Mouse (Mus musculus): ENCODE data around the gene Uspl1. TPM values are rescaled to one million over a fixed set of nuclear protein-coding genes. Genes with fewer than 3 reads are reported as not detected.

Gene Uspl1
- polyA plus RNA-seq, 1 experiment from 2014 or later = 41.1 TPM

DNA sequence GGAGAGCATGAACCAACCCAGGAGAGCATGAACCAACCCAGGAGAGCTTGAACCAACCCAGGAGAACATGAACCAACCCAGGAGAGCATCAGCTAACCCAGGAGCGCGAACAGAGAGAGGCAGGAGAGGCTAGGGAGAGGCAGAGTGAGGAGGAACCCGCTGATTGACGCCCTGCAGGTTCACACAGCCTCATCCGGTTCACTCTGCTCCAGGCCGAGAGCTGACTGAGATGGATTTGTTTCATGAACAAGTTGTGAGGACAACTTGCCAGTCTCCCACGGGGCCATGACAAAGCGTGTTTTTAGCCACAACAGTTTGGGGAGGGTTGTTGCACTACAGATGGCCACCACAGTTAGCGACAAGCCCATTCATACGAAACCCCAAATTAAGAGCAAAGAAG lies 11.9 kb upstream of the Uspl1 start:
- Histone ChIP-seq H3K36me3 (no peaks in the 10 kb centered on the region), H3K4me1 (no peaks in the 10 kb centered on the region), H3K4me3 (no peak overlapping the region), H3K4me2 (no peak overlapping the region), H3K9ac (no peak overlapping the region), H3K27ac (no peak overlapping the region), H3K9me3 (no peaks in the 10 kb centered on the region), H3K27me3 (no peaks in the 10 kb centered on the region)
- ATAC-seq (ENCODE audit: insufficient number of reproducible peaks, low FRiP score, low TSS enrichment, low read depth) = no peak
- WGBS = 71% methylated on average over 10 of the region's 10 CpGs

- H3K27me3 ChIP-seq = no peaks in the 10 kb centered on the region
- no peaks in the 10 kb centered on the region for H3K4me1 ChIP-seq
- no peak overlapping the region for H3K9ac ChIP-seq
- no peak for ATAC-seq (ENCODE audit: insufficient number of reproducible peaks, low FRiP score, low TSS enrichment, low read depth)
- H3K36me3 ChIP-seq = no peaks in the 10 kb centered on the region
- WGBS = 82% methylated on average over 7 of the region's 7 CpGs
- H3K27ac ChIP-seq = no peak overlapping the region
- H3K4me3 ChIP-seq = no peak overlapping the region
- no peaks in the 10 kb centered on the region for H3K9me3 ChIP-seq
- H3K4me2 ChIP-seq = no peak overlapping the region
Observed at GRCm38 (mm10) chr5:149174527-149174926, 9.6 kb upstream of the Uspl1 start.

GRCm38 (mm10) chr5:149175736-149176135 lies 8.4 kb upstream of the Uspl1 start:
- no peak overlapping the region for H3K4me3 ChIP-seq
- H3K27ac ChIP-seq = no peak overlapping the region
- no peak overlapping the region for H3K4me2 ChIP-seq
- WGBS = 89% methylated on average over 6 of the region's 6 CpGs
- ATAC-seq (ENCODE audit: insufficient number of reproducible peaks, low FRiP score, low TSS enrichment, low read depth) = no peak
- no peaks in the 10 kb centered on the region for H3K36me3 ChIP-seq
- no peaks in the 10 kb centered on the region for H3K4me1 ChIP-seq
- no peaks in the 10 kb centered on the region for H3K27me3 ChIP-seq
- H3K9me3 ChIP-seq = no peaks in the 10 kb centered on the region
- no peak overlapping the region for H3K9ac ChIP-seq

DNA sequence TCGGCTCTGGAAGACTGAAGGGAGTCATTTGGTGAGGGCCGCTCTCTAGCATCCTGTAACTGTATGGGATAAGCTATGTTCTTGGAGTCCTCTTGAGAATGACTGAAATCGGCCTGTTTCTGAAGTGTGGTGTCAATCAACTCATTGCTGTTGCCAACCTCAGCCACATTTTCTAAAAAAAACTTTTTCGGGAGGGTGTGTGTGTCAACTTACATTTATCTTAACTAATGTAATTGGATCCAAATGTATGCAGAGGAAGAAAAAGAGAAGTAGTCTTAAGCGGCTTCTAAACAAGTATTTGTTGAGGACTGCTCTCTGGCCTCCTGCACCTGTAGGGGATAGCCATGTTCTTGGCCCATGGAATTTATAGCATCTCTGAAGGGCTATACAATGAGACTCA lies 6.1 kb upstream of the Uspl1 start:
- Histone ChIP-seq H3K4me3 (no peak overlapping the region), H3K27me3 (no peaks in the 10 kb centered on the region), H3K27ac (no peak overlapping the region), H3K9me3 (no peaks in the 10 kb centered on the region), H3K9ac (no peak overlapping the region), H3K4me2 (no peak overlapping the region), H3K4me1 (no peaks in the 10 kb centered on the region), H3K36me3 (no peaks in the 10 kb centered on the region)
- WGBS = 70% methylated on average over 5 of the region's 5 CpGs
- ATAC-seq (ENCODE audit: insufficient number of reproducible peaks, low FRiP score, low TSS enrichment, low read depth) = no peak

DNA sequence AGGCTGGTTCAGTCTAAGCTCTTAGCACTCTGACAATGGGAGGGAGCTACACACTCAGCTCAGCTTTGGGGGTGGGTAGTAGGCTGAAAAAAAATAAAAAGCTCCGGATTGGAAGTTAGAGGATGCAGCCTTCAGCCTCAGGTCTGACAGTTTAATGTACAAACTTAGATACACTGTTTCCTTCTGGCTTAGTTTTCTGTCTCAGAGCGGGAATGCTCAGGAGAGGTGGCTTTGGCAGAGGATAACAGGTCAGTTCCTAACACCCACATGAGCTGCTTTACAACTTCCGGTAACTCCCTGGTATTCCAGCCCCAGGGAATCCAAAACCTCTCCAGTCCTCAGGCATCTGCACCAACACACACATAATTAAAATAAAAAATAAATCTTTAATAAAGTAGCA lies 4.3 kb upstream of the Uspl1 start:
- Histone ChIP-seq H3K27me3 (no peaks in the 10 kb centered on the region), H3K9me3 (no peaks in the 10 kb centered on the region), H3K4me2 (no peak overlapping the region), H3K9ac (no peak overlapping the region), H3K27ac (no peak overlapping the region), H3K36me3 (no peaks in the 10 kb centered on the region), H3K4me1 (no peaks in the 10 kb centered on the region), H3K4me3 (no peak overlapping the region)
- no peak for ATAC-seq (ENCODE audit: insufficient number of reproducible peaks, low FRiP score, low TSS enrichment, low read depth)
- 68% methylated on average over 3 of the region's 3 CpGs for WGBS

- Histone ChIP-seq H3K36me3 (no peaks in the 10 kb centered on the region), H3K4me3 (no peak overlapping the region), H3K4me2 (no peak overlapping the region), H3K27ac (no peak overlapping the region), H3K4me1 (peaks cover 15% of the 10 kb centered on the region), H3K27me3 (no peaks in the 10 kb centered on the region), H3K9me3 (no peaks in the 10 kb centered on the region), H3K9ac (no peak overlapping the region)
- WGBS = 75% methylated on average over 5 of the region's 5 CpGs
- no peak for ATAC-seq (ENCODE audit: insufficient number of reproducible peaks, low FRiP score, low TSS enrichment, low read depth)
Observed at GRCm38 (mm10) chr5:149182186-149182870, 1.8 kb upstream of the Uspl1 start.

- Histone ChIP-seq H3K9ac (no peak overlapping the region), H3K9me3 (no peaks in the 10 kb centered on the region), H3K4me1 (peaks cover 15% of the 10 kb centered on the region), H3K4me3 (peak overlapping the region; percentile 75), H3K4me2 (peak overlapping the region; percentile 45), H3K27me3 (no peaks in the 10 kb centered on the region), H3K27ac (peak overlapping the region; percentile 98; the same call in 1 of the 2 replicates), H3K36me3 (no peaks in the 10 kb centered on the region)
- WGBS = 10% methylated on average over 1 of the region's 1 CpGs
- ATAC-seq (ENCODE audit: insufficient number of reproducible peaks, low FRiP score, low TSS enrichment, low read depth) = no peak
Observed at GRCm38 (mm10) chr5:149183122-149183521, 1.0 kb upstream of the Uspl1 start.

- H3K27ac ChIP-seq = peak overlapping the region; percentile 98
- H3K36me3 ChIP-seq = no peaks in the 10 kb centered on the region; the same call in 1 of the 2 replicates
- no peak; the same call in 1 of the 2 replicates for ATAC-seq (ENCODE audit: insufficient number of reproducible peaks, low FRiP score, low TSS enrichment, low read depth)
- no peaks in the 10 kb centered on the region for H3K27me3 ChIP-seq
- peak overlapping the region; percentile 45 for H3K4me2 ChIP-seq
- H3K9ac ChIP-seq = peak overlapping the region; percentile 82
- 1% methylated on average over 13 of the region's 13 CpGs for WGBS
- peak overlapping the region; percentile 75 for H3K4me3 ChIP-seq
- H3K9me3 ChIP-seq = no peaks in the 10 kb centered on the region
- H3K4me1 ChIP-seq = peaks cover 15% of the 10 kb centered on the region
Observed at GRCm38 (mm10) chr5:149183721-149184103, 438 bp upstream of the Uspl1 start.

DNA sequence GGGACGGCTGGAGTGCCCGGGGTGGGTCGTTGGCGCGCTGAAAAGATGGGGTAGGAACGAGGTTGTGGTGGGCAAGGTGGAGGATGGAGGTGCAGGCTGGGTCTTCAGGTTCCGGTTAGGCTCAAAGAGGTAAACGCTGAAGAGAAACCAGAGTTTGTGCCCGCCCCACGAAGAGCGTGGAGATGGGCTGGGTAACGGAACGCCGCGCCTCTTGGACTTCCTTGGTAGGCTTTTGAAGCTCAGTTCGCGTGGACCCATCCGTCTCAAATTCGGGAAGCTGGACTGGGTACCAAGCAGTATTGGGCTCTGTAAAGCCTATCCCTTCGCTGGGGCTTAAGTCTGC lies 665 bp downstream of the Uspl1 start:
- peak overlapping the region; percentile 75 for H3K4me3 ChIP-seq
- under 1% methylated on average over 20 of the region's 20 CpGs for WGBS
- ATAC-seq (ENCODE audit: insufficient number of reproducible peaks, low FRiP score, low TSS enrichment, low read depth) = peak; percentile 3

DNA sequence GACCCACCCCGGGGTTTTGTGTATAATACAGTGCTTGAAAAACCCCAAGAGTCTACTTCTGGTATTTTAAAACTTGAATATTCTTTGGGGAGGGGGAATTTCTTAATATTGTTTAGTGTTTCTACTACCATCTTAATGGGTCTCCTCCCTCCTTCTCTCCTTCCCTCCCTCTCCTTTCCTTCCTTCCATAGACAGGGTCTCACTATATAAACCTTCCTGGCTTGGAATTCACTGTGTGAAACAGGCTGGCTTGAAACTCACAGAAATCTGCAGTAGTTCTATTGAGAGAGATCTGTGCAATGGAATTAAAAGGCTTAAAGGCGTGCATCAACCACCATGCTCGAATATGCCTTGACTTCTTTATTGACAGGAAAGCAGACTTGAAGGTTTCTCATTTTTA lies 1.7 kb downstream of the Uspl1 start:
- Histone ChIP-seq H3K4me2 (peak overlapping the region; percentile 56), H3K9ac (0 out of 2 replicates have a peak overlapping the region, but pooled peaks have one; percentile 76), H3K36me3 (peaks cover 20% of the 10 kb centered on the region), H3K4me3 (peak overlapping the region; percentile 75), H3K4me1 (peaks cover 15% of the 10 kb centered on the region), H3K27ac (no peak overlapping the region), H3K27me3 (no peaks in the 10 kb centered on the region), H3K9me3 (no peaks in the 10 kb centered on the region)
- WGBS = 65% methylated on average over 3 of the region's 3 CpGs
- no peak for ATAC-seq (ENCODE audit: insufficient number of reproducible peaks, low FRiP score, low TSS enrichment, low read depth)

More for the DNA sequence above, 665 bp downstream of the Uspl1 start:
- peak overlapping the region; percentile 56 for H3K4me2 ChIP-seq
- peak overlapping the region; percentile 91 for H3K27ac ChIP-seq
- H3K9ac ChIP-seq = peak overlapping the region; percentile 76
- H3K27me3 ChIP-seq = no peaks in the 10 kb centered on the region
- H3K4me1 ChIP-seq = peaks cover 15% of the 10 kb centered on the region
- no peaks in the 10 kb centered on the region for H3K9me3 ChIP-seq
- peaks cover 10% of the 10 kb centered on the region for H3K36me3 ChIP-seq

GRCm38 (mm10) chr5:149190160-149190559 lies 6.0 kb downstream of the Uspl1 start:
- WGBS = 94% methylated on average over 1 of the region's 1 CpGs
- no peak overlapping the region for H3K4me2 ChIP-seq
- peaks cover 15% of the 10 kb centered on the region for H3K4me1 ChIP-seq
- no peak overlapping the region for H3K4me3 ChIP-seq
- no peaks in the 10 kb centered on the region for H3K9me3 ChIP-seq
- no peak for ATAC-seq (ENCODE audit: insufficient number of reproducible peaks, low FRiP score, low TSS enrichment, low read depth)
- no peak overlapping the region for H3K9ac ChIP-seq
- no peak overlapping the region for H3K27ac ChIP-seq
- no peaks in the 10 kb centered on the region for H3K27me3 ChIP-seq
- H3K36me3 ChIP-seq = peaks cover 59% of the 10 kb centered on the region

GRCm38 (mm10) chr5:149196611-149197010 lies 12.5 kb downstream of the Uspl1 start:
- Histone ChIP-seq H3K4me3 (no peak overlapping the region), H3K27me3 (no peaks in the 10 kb centered on the region), H3K9ac (no peak overlapping the region), H3K4me2 (no peak overlapping the region), H3K4me1 (peaks cover 3% of the 10 kb centered on the region; the same call in 1 of the 2 replicates), H3K36me3 (peaks cover 65% of the 10 kb centered on the region), H3K27ac (no peak overlapping the region), H3K9me3 (no peaks in the 10 kb centered on the region)
- ATAC-seq (ENCODE audit: insufficient number of reproducible peaks, low FRiP score, low TSS enrichment, low read depth) = no peak
- WGBS = 3% methylated on average over 1 of the region's 1 CpGs

GRCm38 (mm10) chr5:149198782-149199181 lies 14.6 kb downstream of the Uspl1 start:
- Histone ChIP-seq H3K9ac (no peak overlapping the region), H3K27me3 (no peaks in the 10 kb centered on the region), H3K4me1 (peaks cover 7% of the 10 kb centered on the region; the same call in 1 of the 2 replicates), H3K9me3 (no peaks in the 10 kb centered on the region), H3K4me3 (no peak overlapping the region), H3K27ac (no peak overlapping the region), H3K4me2 (no peak overlapping the region), H3K36me3 (peaks cover 70% of the 10 kb centered on the region)
- WGBS = 96% methylated on average over 1 of the region's 1 CpGs
- no peak for ATAC-seq (ENCODE audit: insufficient number of reproducible peaks, low FRiP score, low TSS enrichment, low read depth)

Measured in limb, embryonic 15.5 days (tissue).